Mouse (Mus musculus) thymus, postnatal 14 days (tissue): ENCODE measurements around the gene Acta1.

Source experiments
- DNase-seq: peaks from one replicate; pipeline ENCODE4 v3.0.0; 2021

The Acta1 gene

DNA sequence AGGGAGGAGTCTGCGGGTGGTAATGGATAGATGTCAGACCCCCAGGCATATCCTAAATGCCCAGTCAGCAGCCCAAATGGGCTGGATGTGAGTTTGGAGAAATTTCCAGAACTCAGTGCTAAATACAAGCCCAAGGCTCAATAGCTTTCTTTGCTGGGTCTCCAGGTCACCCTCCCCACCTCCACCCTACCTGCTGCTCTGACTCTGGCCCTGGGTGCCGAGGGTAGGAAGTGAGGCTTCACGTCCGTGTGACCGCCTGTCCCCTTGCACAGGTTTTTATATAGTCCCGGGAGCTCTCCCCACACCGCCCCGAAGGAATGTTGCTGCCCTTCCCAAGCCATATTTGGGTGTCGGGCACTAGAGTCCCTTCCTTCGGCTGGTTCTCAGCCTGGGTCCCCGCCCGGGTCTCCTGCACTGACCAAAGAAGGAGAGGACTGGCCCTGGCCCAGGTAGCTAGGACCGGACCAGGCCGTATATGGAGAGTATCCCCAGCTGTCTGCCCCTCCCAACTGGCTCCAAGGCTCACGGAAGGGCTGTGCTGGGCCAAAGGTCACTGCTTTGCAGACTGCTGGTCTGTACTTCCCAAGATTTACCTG, at the start of gene Acta1:
Gene Acta1 (minus strand): TSS at position 250 of the 596 bp plus-strand sequence.
- DNase-seq: no peak

DNA sequence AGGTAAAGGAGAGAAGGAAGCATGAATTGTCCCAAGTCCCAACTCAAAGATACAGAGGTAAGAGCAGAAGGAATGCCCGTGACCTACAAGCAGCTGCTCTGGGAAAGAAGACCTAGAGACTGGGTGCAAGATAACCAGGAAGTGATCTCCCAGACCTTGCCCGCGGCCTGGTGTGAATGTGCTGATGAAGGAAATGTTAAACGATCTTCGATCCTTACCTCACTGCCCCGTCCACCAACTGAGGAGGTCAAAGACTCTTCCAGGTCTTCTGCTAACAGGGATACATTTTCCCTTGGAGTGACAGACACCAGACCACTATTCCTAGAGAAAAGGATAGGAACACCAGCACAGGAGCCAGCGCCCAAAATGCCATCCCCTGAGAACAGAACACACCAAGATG, 34.5 kb upstream of the Acta1 start:
- DNase-seq: no peak

DNA sequence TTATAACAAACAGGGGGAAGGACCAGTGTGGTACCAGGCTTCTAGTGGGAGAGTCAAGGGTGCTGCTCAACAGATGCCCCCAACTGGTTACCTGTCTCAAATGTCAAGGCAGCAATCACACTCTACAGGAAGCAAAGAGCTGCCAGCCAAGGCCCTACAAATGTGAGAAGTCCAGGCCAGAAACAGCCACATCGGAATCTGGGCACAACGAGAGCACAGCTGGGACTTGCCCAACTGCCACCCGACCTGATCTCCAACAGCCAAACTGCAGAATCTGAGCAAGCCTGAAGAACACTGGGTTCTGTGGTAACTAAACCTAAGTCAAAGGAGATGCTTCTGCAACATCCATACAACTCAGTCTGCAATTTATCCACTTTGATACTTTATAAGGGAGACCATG, 31.1 kb upstream of the Acta1 start:
- no peak for DNase-seq

DNA sequence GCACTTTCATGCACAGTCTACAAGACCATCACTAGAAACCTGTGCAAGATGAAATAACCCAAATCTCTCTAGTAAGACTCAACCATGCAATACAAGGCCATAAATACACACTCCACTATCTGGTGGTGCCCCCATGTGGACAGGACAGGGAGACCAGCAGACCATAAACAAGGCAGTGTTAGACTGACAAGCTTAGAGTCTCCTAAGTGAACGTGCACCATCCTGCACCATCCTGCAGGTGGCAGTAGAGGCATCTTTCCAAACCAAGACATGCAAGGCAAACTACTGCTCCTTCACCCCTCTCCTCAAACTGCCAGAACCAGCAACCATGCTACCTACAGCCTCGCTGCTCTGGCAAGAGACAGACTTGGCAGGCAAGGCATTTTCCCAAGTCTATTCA, 30.2 kb upstream of the Acta1 start:
- DNase-seq: peak; percentile 77

DNA sequence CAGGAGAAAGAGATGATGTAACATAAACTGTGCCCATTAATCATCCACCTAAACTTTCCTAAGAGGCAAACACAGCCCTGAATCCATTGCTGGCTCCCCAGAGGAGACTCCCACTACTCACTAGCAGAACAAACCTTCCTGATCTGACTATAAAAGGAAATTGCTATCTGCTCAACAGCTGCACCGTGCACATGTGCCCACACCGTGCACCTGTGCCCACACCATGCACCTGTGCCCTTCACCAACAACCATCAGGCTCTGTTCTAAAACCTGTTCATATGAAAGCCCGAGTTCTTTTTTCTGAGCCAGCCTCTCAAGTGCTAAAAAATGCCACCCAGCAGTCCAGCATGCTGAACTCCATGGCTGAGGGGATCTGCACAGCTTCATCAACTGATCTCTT, 20.1 kb upstream of the Acta1 start:
- no peak for DNase-seq

DNA sequence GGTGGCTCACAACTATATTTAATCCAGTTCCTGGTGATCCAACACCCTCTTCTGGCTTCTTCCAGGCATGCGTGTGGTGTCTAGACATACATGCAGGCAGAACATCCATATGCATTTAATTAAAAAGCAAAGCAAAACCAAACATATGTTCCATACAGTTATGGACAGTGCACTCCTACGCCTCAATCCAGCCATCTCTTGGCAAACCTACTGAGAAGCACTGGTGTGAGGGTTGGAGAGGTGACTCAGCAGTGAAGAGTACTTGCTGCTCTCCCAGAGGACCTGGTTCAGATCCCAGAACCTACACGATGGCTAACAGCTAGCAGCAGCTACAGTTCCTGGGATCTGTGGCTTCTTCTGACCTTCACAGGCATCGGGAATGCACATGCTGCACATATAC, 17.7 kb upstream of the Acta1 start:
- DNase-seq: no peak

DNA sequence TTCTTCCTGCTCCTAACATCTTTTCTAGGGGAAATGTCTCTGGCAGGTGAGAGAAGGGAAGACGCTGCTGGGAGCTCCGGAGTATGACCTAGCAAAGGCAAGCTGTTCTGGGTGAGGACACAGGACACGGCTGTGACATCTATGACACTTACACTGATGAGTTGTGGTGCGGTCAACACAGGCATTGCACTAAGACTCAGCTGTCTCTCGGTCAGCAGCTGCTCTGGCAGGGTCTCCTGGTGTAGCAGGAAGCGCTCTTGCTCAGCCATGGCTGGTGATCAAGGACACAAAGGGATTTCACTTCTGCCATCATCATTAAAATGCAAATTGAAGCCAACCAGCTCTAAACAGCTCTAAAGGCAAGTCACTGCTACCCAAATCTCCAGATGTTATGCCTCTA, 13.1 kb upstream of the Acta1 start:
- DNase-seq: no peak

DNA sequence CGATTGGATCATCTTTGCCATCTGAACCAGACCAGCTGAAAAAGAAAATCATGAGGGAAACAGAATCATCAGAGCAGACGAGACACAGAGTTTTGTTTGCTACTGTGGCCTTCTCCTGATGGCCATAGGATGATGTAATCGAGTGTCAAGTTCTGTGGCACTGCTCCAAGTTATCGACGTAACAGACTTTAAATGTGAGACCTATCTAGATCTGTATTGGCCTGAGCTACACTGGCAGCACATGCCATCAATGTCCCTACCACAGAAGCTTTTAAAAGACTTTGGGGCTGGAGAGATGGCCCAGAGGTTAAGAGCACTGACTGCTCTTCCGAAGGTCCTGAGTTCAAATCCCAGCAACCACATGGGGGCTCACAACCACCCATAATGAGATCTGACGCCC, 8.1 kb upstream of the Acta1 start:
- DNase-seq: no peak

DNA sequence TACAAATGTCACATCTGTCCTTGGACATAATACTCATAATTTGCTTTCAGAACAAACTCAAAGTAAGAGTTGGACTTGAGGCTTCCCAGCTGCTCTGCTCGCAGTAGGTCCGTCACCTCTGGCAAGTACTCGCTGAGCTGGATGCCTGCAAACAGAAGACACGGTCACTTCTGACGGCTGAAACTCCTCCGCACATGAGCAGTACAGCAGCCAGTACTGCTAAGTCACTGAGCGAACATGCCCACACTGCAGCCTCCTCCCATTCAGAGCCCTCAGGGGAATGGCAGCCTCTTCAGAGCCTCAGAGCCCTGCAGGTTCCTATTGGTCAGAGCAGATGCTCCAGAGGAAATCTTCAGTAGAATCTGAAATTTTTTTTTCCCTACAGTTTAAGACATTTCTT, 4.8 kb upstream of the Acta1 start:
- DNase-seq: no peak

DNA sequence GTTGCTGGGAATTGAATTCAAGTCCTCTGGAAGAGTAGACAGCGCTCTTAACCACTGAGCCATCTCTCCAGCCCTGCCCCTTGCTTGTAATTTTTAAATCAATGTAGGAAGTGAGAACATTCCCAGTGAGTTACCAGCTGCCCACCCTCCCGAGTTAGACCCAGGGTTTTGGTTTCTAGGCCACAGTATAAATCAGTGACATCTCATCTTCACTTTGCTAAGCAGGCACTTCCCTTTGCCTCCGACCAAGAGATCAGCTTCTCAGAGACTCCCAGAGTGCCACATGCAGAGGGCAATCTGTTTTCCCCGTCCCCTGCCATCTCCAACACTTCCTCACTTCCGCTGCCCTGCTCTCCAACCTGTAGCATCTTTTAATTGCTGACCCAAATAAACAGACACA, 4.0 kb upstream of the Acta1 start:
- DNase-seq: no peak

DNA sequence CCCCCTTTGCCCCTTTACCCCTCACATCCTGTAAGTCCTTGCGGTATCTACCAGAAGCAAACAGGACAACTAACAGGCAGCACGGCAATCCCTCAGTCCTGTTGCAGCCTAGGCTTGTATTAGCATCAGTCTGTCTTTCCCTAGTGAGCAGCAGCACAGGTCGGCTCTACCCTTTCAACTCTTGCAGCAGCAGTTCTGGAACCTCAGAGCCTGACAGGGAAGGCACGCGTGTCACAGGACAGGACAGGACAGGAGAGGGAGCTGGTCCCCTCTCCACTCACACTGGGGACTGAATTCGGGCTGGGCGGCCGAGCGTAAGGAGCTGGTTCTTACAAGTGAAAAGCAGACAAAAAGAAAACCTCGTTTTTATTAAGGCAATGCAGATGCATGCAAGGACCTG, 2.2 kb upstream of the Acta1 start:
- DNase-seq: no peak

DNA sequence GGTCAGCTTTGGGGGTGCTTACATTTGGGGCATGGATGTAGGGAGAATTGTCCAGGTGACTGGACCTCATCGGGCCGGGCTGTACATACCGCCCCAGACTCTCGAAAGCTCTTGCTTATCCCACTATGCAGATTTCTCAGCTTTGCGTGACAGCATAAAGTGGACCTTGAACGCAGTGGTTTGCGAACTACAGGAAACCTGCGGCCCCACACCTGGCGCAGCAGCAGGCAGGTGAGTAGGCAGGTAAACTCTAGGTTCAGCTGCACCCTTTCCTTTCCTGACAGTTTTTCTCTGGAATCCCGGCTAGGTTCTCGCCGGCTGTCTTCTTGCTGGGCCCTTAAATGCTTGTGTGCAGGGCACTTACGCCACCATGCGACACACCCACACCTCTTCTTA, 1.8 kb upstream of the Acta1 start:
- DNase-seq: no peak

DNA sequence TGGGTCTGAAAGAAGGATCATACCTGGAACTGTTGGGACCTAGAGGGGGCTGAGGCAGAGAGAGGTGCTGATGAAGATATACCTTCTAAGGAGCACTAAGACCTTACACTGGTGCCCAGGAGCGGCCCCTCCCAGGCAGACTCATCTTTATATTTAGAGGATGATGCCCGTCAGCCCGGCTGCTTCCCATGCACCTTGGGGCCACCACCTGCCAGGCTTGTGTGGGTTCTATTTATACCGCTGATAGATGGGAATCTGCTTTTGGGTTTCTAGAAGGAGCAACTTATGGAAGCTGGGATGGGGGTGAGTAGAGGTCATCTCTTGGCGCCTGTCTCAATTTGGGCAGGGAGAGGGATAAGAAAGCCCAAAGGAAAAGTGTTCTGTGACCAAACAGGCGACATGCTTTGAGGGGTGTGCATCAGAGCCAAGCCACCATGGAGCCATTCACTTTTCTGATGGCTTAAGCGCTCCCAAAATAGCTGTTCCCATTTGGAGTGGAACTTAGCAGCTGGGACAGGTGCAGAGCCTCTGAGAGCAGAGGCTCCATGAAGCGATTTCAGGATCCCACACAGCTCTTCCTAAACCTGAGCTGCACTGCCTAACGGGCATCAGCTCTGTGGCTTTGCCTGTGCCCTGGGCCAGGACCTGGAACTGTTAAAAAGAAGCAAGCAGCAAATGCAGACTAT, 1.3 kb upstream of the Acta1 start:
- DNase-seq: no peak

DNA sequence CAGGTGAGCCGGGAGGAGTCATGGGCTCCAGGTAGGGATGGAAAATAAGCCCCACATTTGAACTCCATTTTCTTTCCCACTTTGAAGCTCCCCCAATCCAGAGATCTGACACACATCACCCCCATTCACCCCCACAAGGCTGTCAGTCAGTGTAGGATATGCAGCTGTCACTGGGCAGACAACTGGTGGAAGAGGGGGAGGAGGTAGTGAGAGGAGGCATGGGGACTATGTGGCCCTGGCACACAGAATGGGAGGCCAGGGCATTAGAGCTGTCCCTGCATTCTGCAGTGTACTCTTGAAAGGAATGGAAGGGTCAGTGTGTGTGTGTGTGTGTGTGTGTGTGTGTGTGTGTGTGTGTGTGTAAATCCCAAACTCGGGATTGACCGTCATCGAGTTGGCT, 679 bp upstream of the Acta1 start:
- no peak for DNase-seq

DNA sequence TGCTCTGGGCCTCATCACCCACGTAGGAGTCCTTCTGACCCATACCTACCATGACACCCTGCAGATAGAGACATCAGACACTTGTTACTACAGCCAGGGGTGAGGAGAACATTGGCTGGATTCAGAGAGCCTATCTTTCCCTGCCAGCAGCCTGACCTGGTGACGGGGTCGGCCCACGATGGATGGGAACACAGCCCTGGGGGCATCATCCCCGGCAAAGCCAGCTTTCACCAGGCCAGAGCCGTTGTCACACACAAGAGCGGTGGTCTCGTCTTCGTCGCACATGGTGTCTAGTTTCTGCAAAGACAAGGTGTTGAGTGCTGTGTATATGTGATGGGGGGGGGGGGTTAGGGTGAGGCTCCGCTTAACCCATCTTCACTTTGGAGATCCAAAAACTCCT, 1.1 kb downstream of the Acta1 start:
- no peak for DNase-seq

DNA sequence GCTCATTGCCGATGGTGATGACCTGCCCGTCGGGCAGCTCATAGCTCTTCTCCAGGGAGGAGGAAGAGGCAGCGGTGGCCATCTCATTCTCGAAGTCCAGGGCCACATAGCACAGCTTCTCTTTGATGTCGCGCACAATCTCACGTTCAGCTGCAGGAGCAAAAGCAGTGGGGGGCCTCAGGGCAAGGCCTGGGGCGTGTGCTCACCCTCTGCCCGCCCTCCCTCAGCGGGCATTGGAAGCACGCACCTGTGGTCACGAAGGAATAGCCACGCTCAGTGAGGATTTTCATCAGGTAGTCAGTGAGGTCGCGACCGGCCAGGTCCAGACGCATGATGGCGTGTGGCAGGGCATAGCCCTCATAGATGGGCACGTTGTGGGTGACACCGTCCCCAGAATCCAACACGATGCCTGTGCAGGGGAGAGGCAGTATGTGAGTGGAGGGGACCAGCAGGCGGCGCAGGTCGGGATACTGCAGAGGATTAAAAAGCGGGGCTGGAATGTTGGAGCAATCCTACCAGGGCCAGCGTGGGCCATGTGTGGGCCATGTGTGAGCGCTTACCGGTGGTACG, 1.9 kb downstream of the Acta1 start:
- DNase-seq: no peak

DNA sequence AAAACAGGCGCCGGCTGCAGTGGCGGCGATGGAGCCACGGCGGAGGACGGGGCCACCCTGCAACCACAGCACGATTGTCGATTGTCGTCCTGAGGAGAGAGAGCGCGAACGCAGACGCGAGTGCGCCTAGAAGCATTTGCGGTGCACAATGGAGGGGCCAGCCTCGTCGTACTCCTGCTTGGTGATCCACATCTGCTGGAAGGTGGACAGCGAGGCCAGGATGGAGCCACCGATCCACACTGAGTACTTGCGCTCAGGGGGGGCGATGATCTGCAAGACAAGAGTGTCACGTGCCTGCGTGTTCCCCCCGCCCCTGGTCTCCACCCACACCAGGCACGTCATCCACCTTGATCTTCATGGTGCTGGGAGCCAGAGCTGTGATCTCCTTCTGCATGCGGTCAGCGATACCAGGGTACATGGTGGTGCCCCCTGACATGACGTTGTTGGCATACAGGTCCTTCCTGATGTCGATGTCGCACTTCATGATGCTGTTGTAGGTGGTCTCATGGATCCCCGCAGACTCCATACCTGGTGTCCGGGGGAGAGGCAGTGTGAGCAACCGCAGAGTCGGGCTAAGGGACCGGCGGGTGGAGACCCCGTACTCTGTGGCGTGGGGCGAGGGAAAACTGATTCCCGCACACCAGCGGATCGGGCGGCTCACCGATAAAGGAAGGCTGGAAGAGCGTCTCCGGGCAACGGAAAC, 2.5 kb downstream of the Acta1 start:
- DNase-seq: no peak

DNA sequence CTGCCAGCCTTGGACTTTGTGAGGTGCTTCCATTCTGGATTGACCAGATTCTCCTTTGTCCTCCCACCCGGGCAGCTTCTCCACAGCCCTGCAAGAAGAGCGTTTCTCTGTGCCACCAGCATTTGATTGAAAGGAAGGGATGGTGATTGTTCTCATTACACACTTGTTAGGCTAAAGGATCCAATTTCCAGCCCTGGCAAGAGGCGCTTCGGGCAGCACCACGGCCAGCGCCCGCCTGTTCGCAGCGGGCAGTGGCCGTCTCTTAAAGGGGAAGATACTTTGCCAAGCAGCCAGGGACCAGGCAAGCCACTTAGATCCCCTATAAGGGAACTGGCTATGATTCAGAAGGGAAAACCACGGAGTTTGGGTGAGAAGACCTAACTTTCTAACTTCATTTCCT, 3.3 kb downstream of the Acta1 start:
- no peak for DNase-seq

DNA sequence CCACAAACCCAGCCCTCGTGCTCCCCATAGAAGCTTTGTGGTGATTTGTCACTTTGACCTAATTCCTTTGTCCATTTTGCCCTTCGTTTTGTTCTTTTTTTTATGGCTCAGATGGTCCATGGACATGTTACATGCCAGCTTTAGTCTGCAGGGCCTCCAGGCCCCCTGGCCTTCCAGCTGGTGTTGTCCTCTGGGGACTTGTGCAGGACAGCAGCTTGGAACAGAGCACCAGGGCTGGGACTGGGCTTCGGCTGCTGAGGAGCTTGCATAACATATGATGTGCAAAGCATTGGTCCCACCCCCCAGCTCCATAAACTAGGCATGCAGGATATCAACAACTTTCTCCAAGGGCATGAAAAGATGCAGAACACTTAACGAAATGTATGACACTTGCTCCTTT, 4.8 kb downstream of the Acta1 start:
- no peak for DNase-seq

DNA sequence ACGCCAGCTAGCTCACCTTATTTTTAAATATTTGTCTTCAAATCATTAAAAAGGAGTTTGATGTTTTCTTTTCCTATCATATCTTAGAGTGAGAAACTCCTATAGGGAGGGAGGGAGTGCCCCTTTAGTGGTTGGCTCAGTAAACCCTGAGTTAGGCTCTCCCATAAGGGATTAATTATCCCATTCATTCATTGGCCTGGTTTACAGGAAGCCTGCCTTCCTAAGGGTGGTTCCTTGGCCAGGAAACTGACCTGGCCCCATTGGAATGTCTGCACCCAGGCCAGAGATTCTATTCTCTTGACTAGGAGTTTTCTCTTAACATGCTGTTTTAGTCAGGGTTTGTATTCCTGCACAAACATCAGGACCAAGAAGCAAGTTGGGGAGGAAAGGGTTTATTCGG, 6.6 kb downstream of the Acta1 start:
- no peak for DNase-seq

DNA sequence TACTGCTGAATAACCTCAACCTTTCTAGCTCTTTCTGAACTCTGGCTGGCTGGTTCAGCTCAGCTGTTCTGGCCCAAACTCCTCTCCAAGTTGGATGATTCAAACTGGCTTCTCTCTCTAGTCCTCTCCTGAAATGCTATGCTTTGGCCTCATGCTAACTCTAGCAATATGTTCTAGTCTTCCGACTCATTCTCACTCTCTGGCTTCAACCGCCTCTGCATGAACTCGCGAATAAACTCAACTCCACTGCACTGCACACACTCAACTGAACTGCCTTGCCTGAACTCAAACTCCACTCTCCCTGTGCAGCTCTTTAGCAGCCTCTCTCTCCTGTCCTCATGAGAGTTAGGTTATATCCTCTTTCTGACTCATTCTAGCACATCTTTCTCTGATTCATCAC, 7.4 kb downstream of the Acta1 start:
- no peak for DNase-seq

DNA sequence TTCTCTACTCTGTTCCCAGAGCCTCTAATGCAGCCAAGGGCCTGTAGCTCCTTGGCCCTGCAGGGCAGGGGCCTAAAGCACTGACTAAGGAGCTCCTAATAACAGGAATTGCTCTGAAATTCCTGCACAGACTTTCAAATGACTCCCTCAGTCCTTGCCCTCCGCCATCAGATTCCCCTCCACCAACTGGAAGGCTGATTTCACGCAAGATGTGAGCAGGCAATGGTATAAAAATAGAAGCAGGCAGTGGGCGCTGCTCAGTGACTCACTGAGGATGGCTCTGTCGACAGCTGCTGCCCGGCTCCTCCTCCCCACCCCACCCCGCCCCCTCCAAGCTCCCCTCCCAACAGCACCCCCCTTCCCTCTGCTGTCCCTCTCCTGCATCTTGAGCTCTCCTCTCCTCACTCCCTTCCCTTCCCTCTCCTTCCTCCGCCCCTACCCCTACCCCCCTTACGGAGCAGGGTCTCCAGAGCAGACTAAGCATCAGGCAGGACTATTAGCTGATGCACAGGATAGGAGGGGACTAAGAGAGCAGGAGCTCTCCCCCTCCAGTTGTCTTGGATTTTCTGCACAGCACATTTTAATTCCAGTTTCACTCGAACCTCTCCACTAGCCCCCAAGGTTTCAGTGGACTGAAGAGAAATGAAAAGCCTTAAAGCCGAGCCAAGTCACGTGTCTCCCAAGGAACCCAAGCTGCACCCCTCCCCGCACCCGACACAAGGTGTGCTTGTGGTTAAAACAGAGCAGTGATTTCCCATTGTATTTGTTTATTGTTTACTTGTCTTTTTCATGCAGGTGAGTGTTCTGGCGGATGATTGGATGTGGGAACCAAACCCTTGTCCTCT, 9.6 kb downstream of the Acta1 start:
- DNase-seq: no peak

DNA sequence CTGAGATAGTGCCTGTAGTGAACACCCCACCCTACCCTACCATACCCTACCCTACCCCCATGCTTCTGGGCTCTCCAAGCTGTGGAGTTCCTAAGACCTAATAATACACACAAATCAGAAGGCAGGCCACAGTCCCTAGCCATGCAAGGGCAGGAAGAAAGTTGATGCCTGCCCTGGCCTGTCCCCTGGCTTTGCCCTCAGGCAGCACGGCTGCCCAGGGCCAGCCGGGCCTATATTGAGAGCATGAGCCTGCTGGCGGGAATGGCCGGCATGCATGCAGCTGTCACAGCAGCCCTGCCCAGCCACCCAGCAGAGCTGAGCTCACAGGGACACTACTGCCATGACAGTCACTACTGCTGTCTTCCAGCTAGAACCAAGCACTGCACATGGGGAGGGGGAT, 11.5 kb downstream of the Acta1 start:
- DNase-seq: no peak
